Mouse (Mus musculus) gonadal fat pad, adult 2 months (tissue): ENCODE data around the gene Fam217a. TPM values are rescaled to one million over a fixed set of nuclear protein-coding genes. Genes with fewer than 3 reads are reported as not detected.
"Not testable (repeated sequence)": the region's sequence is repeated elsewhere in the genome, so short reads cannot be mapped to it uniquely, and the experiment has no call there.

Experiments used
- DNase-seq: peaks from one replicate; pipeline ENCODE4 v3.0.0-alpha.2; 2012; ENCODE audit warnings: low read depth
- polyA plus RNA-seq: library from polyadenylated mRNA; depleted of rRNA; stranded (reverse); fragments of >200 nt; gene quantifications from 2 replicates; pipeline ENCODE4 v1.2.3, GENCODE M21; 2012; rRNA removed

Fam217a gene
- polyA plus RNA-seq: 1.1 and 1.5 TPM in 2 replicates

DNA sequence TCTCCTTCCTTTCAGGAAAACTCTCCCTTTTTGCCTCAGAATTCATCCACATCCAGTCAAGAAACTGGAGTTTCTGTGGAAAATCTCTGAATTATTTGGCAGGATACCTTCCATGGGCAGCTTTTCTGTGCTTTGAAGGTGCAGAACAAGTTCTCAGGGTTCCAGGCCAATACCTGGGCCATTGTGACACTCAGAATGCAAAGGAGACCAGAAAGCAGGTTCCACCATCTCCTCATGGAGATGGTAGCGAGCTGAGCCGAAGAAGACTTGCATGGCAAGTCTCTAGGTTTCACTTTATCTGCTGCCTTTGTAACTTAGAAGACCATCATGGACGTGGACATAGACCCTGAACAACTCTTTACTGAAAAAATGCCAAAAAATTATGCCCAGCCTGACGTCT is at the start of gene Fam217a, which contains the start of gene 4933417A18Rik:
Gene Fam217a (minus strand): TSS at position 101 of the 400 bp plus-strand sequence.
Gene 4933417A18Rik (plus strand): TSS at position 200 of the 400 bp plus-strand sequence.
- no peak for DNase-seq

DNA sequence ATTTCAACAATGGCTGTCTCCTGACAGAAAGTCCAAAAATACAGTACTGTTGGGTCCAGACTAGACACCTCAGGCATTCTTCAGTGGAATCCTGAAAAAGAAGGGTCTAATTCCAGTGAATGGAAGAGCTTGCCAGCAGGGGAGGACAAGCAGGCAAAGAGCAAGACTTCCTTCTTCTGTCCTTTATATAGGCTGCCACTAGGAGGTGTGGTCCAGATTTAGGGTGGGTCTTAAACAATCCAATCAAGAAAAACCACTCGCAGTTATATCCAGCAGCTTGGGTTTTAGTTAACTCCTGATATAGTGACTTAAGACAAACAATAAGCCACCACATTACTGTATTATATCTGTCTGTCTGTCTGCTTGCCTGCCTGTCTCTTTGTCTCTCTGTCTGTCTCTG is 49.7 kb upstream of the Fam217a start:
- no peak for DNase-seq

DNA sequence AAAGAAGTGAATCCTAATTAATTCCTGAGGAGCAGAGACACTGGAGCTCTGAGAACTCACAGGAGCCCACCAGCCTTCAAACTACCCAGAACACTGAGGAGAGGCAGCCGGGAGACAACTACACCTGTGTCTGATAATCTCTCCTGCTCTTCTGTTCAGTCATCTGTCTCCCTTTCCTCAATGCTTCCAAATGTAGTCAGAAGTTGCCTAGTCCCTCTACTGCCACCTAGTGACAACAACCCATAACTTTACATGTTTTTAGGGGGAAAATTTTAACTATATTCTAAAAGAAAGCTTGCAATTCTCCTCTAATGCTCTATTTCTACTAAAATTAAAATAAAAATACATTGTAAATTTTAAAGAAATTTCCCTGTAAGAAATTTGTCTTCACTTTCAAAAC is 49.0 kb upstream of the Fam217a start:
- no peak for DNase-seq

DNA sequence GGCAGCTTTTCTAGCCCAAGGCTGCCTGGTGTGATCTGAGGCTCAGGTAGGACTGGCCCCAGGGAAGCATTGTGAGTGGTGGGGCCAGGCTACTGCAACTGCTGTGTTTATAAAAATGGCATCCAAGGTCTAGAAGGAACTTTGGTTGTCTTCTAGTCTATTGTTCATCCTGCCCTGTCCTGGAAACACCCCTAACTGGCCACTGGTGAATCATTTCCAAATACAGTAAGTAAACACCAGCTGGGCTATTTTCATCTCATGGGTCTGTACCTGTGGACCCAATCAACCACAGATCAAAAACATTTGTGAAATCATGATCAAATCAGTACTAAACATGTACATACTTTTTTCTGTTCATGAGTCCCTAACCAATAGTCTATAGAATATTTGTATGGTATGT is 48.3 kb upstream of the Fam217a start:
- not testable (repeated sequence) for DNase-seq

DNA sequence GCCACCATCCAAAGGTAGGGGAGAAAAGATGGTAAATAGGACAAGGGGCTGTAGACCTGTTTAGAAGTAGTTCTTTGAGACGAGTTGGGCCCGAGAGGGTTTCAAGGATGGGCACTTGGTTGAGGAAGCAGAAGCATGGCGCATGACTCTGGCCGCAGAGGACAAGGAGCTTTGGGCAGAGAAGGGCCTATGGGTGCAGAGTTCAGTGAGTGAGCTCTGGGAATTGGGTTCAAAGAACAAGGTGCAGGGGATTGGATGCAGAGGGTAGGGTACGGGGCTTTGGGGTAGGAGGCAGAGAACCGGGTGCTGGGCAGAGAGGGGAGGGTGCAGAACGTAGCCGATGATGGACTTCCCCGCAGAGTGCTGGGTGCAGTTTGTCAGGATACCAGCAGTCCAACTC is 41.5 kb upstream of the Fam217a start:
- not testable (repeated sequence) for DNase-seq

DNA sequence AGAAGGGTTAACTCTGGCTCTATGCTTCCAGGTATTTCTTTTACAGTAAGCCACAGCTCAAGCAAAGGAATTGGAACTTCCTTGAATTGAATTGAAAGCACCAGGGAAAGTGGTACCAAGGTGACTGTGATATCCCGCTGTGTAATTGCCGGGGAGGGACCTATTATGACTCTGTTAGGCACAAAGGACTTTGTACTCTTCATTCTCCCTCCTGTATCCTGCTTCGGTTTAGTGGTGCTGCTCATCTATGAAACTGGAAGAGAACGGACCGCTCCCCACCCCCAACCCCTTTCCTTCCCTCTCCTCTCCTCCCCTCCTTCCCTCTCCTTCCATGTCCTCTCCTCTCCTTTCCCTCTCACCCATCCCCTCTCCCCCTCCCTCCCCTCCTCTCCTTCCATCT is 40.8 kb upstream of the Fam217a start:
- no peak for DNase-seq

DNA sequence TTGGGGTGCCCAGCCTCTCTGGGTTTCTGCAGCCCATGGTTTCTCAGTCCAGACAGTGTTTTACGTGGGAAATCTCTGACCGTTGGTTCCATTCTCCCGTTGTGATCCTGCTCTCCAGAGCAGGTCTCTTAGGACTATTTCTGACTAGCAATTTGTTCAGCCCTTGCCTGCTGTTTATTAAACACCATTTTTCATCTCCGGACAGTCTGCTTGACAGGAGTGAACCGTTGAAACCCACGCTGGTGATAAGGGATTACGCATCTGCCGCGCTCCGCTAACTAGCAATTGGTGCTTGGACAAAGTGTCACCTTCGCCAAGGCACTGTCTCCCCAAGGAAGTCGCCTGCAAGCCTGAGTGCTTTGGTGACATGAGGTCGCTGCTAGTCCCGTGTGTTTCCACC is 40.3 kb upstream of the Fam217a start:
- no peak for DNase-seq

DNA sequence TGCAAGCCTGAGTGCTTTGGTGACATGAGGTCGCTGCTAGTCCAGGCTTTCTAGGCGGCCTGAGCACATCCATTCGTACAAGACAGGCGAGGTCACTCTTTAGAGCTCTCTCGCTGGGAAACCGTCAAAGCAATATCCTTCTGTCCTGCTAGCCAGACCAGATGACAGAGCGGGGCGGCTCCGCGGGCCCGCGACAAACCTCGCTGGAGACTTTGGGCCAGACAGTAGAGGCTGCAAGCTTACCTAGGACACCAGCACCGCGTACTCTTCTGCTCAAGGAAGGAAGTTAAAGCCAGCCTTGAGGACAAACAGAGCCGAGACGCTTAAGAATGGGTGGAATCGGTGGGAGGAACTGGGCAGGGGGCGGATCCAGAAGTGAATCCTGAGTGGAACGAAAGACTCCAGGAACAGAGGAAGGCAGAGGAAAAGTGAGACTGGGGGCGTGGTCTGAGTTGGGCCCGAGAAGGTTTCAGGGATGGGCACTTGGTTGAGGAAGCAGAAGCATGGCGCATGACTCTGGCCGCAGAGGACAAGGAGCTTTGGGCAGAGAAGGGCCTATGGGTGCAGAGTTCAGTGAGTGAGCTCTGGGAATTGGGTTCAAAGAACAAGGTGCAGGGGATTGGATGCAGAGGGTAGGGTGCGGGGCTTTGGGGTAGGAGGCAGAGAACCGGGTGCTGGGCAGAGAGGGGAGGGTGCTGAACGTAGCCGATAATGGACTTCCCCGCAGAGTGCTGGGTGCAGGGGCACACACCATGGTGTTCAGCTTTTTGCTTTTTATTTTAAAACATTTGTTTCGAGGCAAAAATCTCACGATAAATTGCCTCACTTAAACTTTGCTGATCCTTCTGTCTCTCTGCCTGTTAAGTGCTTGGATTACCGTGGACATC is 39.6 kb upstream of the Fam217a start, which contains the start of gene Eci3:
Gene Eci3 (minus strand): TSS at position 300 of the 887 bp plus-strand sequence.
- DNase-seq: no peak

DNA sequence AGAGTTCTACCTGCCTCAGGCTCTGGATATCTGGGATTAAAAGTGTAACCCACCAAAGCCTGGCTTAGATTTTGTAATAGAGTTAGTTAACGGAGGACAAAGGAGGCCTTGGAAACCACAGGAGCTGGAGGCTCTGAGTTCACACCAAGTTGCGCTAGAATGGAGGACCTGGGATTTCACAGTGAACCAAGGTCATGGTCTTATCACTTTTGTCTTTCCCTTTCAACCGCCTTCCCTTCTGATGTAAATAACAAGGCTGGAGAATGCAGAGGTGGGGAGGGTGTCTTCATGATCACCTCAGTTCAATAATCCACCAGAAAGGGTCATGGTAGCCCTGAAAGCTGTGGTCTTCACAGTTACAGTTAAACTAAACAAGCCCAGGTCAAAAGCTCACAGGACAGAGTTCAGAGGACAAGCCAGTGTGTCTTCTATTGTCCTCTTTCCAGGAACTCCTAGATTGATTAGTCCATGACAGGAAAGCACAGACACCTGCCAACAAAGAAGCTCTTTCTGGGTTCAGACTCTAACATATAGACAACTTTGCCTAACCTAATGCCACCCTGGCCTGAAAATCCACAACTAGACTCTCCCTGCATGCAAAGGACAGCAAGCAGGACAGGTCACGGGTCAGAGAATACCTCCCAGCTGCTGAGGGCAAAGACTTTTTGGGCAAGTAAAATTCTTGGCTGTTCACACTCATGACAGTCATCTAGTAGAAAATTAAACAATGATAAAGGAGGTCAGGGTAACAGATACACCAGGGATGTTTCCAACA is 37.1 kb upstream of the Fam217a start:
- DNase-seq: no peak

DNA sequence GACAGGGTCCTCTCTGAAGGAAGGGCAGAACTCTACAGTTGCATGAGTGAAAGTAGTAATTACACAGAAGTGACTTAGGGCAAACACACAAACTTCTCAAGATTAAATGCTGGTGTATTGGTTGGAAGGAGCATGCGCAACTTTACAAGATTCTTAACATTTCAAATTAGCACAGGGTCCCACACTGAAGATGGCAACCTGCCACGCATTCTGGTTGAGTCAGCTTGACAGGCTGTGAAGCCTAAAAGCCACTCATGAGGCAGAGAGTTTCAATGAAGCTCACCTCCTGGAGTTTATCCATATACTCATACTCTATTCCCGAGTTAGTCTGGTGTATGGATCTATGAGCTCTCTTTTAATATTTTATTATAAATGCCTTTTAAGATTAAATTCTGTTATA is 34.0 kb upstream of the Fam217a start:
- not testable (repeated sequence) for DNase-seq

DNA sequence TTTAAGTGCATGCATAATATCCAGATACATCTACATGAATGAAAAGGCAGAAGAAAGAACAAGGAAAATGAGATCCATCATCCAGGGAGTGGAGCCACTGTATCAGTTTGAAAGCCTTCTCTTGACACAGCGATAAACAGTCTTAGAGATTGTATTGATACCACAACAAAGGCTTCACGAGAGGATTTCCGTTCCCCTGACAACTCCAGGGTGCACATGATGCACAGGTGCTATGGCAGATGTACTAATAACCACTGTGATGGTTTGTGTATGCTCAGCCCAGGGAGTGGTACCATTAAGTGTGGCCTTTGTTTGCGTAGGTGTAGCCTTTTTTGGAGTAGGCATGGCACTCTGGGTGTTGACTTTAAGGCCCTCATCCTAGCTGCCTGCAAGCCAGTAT is 32.8 kb upstream of the Fam217a start:
- no peak for DNase-seq

DNA sequence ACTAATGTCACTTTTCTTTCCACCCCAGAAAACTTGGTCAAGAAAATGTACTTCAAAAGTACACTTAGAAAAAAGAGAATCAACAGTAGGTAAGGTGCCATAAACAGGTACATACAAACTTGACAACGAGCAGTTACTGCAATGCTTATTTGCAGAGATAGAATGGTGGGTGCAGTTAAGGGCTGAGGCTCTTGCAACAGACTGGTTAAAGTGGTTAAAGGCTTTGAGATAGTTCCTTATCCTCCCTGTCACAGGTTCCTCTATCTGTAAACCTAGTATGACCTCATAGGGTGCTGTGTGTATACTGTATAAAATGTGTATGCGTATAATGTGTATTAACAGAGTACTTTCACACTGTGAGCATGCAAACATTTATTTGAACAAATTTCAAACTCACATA is 27.3 kb upstream of the Fam217a start:
- not testable (repeated sequence) for DNase-seq

DNA sequence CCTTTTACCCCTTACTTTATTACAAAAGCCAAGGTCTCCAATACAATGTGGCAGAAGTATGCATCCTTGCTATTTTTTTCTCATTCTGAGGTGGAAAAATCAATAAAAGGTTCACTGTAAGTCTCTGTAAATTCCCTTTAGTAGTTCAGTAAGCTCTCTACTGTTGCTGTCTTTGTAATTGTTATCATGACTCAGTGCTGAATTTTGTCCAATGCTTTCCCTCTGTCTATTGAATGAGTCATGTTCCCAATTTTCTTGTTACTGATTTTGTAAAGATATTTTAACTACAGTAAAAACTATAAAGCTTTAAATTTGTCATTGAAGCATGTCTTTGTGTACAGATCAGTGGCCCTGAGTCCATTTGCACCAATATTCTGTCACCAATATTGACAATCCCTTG is 18.3 kb upstream of the Fam217a start:
- DNase-seq: no peak

DNA sequence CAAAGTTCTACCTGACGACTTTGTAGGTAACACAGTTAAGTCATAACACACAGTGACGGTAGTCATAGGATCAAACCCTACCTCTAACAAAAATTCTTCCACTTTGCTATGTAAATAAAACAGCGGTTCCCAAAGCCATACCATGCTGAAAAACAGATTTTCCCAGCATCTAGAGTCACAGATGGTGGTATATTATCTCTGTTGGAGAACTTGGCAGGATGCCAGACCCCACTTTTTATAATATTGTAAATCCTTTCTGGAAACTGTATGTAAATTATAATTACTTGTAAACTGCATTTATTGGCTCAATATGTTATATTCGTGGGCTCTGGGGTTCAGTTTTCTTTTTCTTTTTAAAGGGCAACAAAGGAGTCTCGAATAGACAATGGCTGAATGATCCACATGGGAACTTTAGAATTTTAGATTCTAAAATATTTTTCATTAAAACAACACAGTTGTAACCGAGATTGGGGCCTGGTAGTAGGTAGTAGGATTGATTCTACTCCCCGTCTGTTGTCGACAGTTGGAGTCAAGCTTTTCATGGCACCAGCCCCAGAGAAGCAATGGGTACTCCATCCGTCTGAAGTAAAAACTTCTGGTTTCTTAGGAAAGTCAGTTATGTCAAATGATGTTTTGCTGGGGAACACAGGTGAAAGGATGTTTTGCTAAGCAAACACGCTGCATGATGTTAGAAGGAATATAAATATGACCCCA is 11.0 kb upstream of the Fam217a start:
- DNase-seq: no peak

DNA sequence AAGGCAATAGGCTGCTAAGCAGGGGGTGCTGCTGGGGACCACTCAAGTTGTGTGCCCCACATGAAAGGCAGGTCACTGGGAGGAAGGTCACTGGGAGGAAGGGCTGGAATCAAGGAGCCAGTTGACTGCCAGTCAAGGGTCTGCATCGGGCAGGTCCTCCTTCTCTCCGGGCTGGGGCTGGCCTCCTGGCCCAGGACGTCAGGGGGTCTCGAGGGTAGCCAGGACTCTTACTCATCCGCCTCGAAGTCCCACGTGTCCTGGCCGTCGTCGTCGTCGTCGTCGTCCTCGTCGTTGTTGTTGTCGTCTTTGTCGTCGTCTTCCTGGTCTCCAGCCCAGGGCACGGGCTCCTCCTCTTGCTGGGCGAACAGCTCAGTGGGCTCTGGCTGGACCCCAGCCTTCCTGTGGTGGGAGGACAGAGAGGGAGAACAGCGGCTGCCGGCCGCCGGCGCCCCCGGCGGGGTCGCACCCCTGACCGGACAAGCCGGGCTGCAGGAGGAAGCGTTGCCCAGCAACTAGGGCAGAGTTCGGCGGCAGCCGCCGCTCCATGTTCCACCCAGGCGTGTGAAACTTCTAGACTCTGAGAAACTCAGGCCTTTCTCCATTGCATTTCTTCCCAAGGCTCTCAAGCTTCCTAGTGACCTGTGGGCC is 7.5 kb downstream of the Fam217a start:
- DNase-seq: no peak

DNA sequence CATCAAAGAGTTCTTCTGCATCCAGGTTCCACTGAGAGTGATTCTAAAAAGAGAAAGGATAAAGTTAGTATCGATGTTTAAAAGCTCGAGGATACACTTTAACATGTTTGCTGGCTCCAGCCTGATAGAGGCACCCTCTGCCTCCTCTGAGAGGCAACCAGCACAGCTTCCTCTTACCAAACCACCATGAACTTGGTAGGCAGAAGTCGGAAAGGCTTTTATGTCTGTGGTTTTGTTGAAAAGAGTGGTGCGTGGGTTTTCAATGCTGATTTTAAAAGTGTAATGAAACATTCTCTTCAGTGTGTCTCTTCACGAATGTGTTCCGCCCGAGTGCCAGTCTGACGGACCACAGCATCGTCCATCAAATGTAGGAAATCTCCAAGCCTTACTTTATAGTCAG is 9.5 kb downstream of the Fam217a start:
- no peak for DNase-seq

DNA sequence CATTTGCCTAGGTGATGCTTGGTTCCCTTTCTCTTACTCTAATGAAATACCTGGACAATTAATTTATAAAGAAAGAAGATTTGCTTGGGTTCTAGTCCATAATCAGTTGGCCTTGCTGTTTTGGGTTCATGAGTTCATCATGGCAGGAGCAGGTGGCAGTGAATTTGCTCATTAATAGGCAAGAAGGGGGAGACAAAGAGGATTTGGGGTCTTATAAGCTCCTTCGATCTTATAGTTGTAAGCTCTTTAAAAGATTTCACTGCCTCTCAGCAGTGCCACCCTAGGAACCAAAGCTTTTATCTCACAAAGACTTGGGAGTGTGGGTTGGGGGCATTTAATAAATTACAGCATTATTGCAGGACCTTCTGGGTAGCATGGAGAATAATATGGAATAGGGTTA is 31.2 kb downstream of the Fam217a start:
- DNase-seq: no peak

DNA sequence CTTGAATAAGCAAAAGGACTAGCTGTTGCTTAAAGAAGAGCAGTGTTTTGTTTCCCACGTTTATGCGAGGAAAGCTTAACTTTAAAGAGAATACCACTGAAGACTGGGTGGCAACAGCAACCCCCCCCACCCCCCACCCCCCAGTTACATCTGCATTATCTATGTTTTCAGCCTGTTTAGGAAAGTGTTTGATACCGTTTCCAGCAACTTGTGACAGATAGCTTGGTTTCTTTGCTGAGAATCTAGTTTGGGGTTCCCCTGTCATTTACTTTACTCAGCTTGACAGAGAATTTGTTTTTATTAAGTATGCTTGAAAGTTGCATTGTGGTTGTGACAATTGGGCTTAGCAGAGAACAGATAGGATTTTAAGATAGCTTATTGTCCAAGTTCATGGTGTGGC is 47.6 kb downstream of the Fam217a start:
- no peak for DNase-seq

DNA sequence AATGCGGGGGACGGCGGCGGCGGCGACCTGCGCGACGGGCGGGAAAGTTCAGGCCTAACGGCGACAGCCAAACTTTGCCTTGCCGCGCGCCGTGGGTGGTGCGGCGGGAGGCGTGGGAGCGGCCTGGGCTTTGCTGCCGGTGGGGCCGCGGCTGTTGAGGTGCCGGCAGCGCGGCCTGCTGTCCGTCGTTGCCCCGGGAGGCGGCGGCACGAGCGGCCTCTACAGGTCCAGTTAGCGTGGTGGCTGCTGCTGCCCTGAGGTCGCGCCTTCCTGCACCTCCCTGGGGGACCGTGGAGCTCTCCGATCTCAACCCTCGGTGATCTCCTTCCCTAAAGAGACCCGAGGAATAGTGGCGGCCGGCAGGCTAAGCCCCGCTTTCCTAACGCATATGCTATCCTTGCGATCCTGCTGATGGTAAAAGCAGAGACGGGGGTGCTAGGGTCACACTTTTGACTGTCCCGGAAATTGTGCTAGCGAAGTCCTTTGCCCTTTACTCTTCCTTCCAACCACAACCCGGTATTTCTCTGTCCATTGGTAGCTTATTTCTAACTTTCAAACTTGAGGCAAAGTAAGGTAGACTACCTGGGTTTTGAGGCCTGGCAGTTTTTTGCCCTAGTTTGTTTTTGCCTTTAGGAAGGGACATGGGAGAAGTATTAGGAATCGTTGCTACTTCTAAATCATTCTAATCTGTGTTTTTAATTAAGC is 48.2 kb downstream of the Fam217a start:
- DNase-seq: no peak

DNA sequence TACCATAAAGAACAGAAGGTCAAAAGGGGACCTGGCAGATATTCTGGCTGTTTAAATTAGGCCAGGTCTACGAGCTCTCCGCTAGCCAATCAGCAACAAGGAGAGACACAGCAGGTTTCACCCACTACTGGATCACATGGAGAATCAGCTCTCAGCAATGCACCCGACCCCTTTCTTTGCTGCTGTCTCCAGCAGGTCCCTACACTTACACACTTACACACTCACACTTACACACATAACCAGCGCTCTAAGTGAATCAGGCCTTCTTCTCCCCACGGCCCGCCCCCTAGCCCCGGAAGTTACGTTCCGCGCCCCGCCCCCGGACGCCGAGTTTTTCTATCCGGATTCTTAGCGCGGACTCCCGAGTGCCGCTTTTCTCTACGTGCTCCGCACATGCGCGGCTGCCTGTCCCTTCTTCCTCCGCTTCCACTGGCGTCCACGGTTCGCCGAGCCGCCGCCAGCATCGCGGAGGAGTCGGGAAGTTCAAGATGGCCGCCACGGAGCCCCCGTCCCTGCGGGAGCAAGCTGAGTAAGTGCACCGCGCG is 48.9 kb downstream of the Fam217a start, which contains the start of gene Prpf4b:
Gene Prpf4b (plus strand): TSS at position 137 of the 545 bp plus-strand sequence.
- peak; percentile 56 for DNase-seq
